8 mouse cellular contexts compared by ENCODE assay signal in the genomic region with DNA sequence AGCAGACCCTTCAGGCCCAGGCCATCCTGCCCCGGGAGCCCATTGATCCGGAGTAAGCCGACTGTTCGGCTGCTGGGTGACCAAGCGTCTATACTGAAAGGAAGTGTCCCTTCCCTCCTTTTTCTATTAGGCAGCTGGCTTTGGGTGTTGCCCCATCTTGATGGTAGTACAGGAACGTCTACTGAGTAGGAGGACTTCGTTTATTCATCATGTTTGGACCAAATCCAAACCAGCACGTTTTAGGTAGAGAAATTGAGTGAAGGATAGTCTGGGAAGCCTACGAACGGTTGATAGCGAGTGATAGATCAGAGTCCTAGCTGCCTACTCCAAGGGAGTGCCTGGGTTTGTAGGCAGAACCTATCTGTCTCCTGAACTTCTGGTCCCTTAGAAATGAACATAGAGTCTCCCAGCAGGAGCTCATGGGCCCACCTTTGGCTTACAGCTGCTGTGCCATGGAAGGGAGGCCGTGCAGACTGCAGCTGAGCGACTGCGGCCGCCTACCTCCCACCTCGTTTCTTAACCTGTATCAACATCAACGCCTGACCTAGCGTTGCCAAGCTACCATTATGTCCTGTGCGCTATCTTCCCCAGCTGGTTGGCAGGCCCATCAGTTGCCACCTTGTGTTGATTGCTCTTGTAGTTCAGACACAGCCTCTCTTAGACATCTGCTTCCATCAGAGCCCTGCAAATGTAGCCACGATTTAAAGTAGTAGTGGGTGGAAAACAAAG. TPM values are rescaled to one million over a fixed set of nuclear protein-coding genes. Genes with fewer than 3 reads are reported as not detected.
DNase-seq lines count a peak whose midpoint lies in the region; ATAC-seq and TF ChIP-seq lines count a peak whose summit lies in the region.

No protein-coding gene starts in this region.

- peak overlapping the region; percentile 70 for H3K4me2 ChIP-seq in hindbrain, embryonic 13.5 days
- peak overlapping the region; percentile 66 for H3K4me2 ChIP-seq in midbrain, embryonic 12.5 days (replicated peaks)

- no peak for TF ChIP-seq CTCF in kidney, adult 2 months (conservative IDR thresholded peaks at IDR 0.05; ENCODE audit: insufficient read depth, insufficient read length, low read depth, low read length)

- peaks cover 29% of the 10 kb centered on the region for H3K4me1 ChIP-seq in kidney, adult 2 months (ENCODE audit: control insufficient read depth, insufficient read depth, low read length)
- peaks cover 21% of the 10 kb centered on the region for H3K4me1 ChIP-seq in brown adipose tissue, adult 24 weeks (ENCODE audit: control insufficient read depth, insufficient read depth, insufficient read length, low read length)
- peaks cover 45% of the 10 kb centered on the region for H3K4me1 ChIP-seq in hindbrain, embryonic 13.5 days (replicated peaks)
- peaks cover 43% of the 10 kb centered on the region for H3K4me1 ChIP-seq in midbrain, embryonic 12.5 days

- no peak for TF ChIP-seq POLR2A in kidney, adult 2 months (IDR thresholded peaks at IDR 0.05; ENCODE audit: low read depth, low read length)

- peak overlapping the region; percentile 82 for H3K9ac ChIP-seq in hindbrain, embryonic 13.5 days
- H3K9ac ChIP-seq in midbrain, embryonic 12.5 days (replicated peaks): peak overlapping the region; percentile 60

- no peak for DNase-seq in kidney, adult 2 months
- no peak for DNase-seq in kidney, adult 9 months
- no peak for DNase-seq in gastrocnemius, postnatal 14 days
- no peak for DNase-seq in ovary, postnatal 10 days (ENCODE audit: low spot score)
- DNase-seq in layer of hippocampus, postnatal 10 days (ENCODE audit: low spot score in 2 of 2): no peak

- peak overlapping the region; percentile 74 for H3K4me3 ChIP-seq in kidney, adult 2 months (ENCODE audit: insufficient read depth, low read depth, low read length)
- H3K4me3 ChIP-seq in brown adipose tissue, adult 24 weeks (ENCODE audit: insufficient read depth, low read depth, low read length): peak overlapping the region; percentile 97
- H3K4me3 ChIP-seq in hindbrain, embryonic 13.5 days: peak overlapping the region; percentile 72
- H3K4me3 ChIP-seq in midbrain, embryonic 12.5 days: peak overlapping the region; percentile 78

- H3K27me3 ChIP-seq in kidney, adult 2 months (replicated peaks; ENCODE audit: control insufficient read depth, insufficient read depth, low read length): no peaks in the 10 kb centered on the region
- H3K27me3 ChIP-seq in hindbrain, embryonic 13.5 days: peaks cover 7% of the 10 kb centered on the region; the same call in 1 of the 2 replicates
- H3K27me3 ChIP-seq in midbrain, embryonic 12.5 days: peaks cover 20% of the 10 kb centered on the region

- intact Hi-C loops in gastrocnemius, postnatal 14 days (cut with DNase I; ENCODE audit: low total_unique reads): no loop called here

- no peaks in the 10 kb centered on the region for H3K36me3 ChIP-seq in kidney, adult 2 months (ENCODE audit: control insufficient read depth, insufficient read depth, low read length)
- no peaks in the 10 kb centered on the region for H3K36me3 ChIP-seq in hindbrain, embryonic 13.5 days
- H3K36me3 ChIP-seq in midbrain, embryonic 12.5 days: no peaks in the 10 kb centered on the region

- H3K27ac ChIP-seq in kidney, adult 2 months (ENCODE audit: insufficient read depth, low read depth, low read length): peak overlapping the region; percentile 44; the same call in 1 of the 2 replicates
- H3K27ac ChIP-seq in brown adipose tissue, adult 24 weeks (replicated peaks; ENCODE audit: low read depth, low read length): 0 out of 2 replicates have a peak overlapping the region, but pooled peaks have one; percentile 35
- H3K27ac ChIP-seq in hindbrain, embryonic 13.5 days: peak overlapping the region; percentile 94
- peak overlapping the region; percentile 87 for H3K27ac ChIP-seq in midbrain, embryonic 12.5 days (replicated peaks)

- no peaks in the 10 kb centered on the region for H3K9me3 ChIP-seq in hindbrain, embryonic 13.5 days
- H3K9me3 ChIP-seq in midbrain, embryonic 12.5 days: no peaks in the 10 kb centered on the region

- whole genome bisulfite sequencing in kidney, adult 2 months: 45% methylated on average over 20 of the region's 20 CpGs
- 50% methylated on average over 20 of the region's 20 CpGs for WGBS in hindbrain, embryonic 13.5 days
- 51% methylated on average over 20 of the region's 20 CpGs for WGBS in midbrain, embryonic 12.5 days

- ATAC-seq in hindbrain, embryonic 13.5 days (ENCODE audit: low FRiP score): no peak
- ATAC-seq in midbrain, embryonic 12.5 days (ENCODE audit: low FRiP score, low read depth): no peak

RNA-seq across cellular contexts. Expression of a gene that starts 1.0 kb away (rescaled TPM):
- polyA plus RNA-seq in kidney, adult 2 months (2012; rRNA removed): 36.6 and 42.6 TPM in 2 replicates
- polyA plus RNA-seq in brown adipose tissue, adult 24 weeks (2012; ENCODE audit: insufficient read depth, insufficient read length, missing spikeins): 25.5 and 29.2 TPM in 2 replicates
- polyA plus RNA-seq in hindbrain, embryonic 13.5 days (2015; fragmentation: Nextera tagmentation; extraction: Ambion mirVana): 14.9 and 15.8 TPM in 2 replicates
- 14.6 and 16.7 TPM in 2 replicates for polyA plus RNA-seq in midbrain, embryonic 12.5 days (2016; fragmentation: Nextera tagmentation; extraction: Ambion mirVana)
- 10 to 100 TPM; 25.7 to 26.0 TPM for total RNA-seq in gastrocnemius, postnatal 14 days (2021)
- total RNA-seq in layer of hippocampus, postnatal 10 days (2021): 1 to 10 TPM; 8.3 to 9.6 TPM

RNA-seq across cellular contexts. Expression of a gene that starts 2.8 kb away (rescaled TPM):
- 161 and 199 TPM in 2 replicates for polyA plus RNA-seq in kidney, adult 2 months (2012; rRNA removed)
- polyA plus RNA-seq in brown adipose tissue, adult 24 weeks (2012; ENCODE audit: insufficient read depth, insufficient read length, missing spikeins): 54.5 and 68.2 TPM in 2 replicates
- polyA plus RNA-seq in hindbrain, embryonic 13.5 days (2015; fragmentation: Nextera tagmentation; extraction: Ambion mirVana): 22.4 and 26.5 TPM in 2 replicates
- polyA plus RNA-seq in midbrain, embryonic 12.5 days (2016; fragmentation: Nextera tagmentation; extraction: Ambion mirVana): 27.6 and 29.9 TPM in 2 replicates
- total RNA-seq in gastrocnemius, postnatal 14 days (2021): 10 to 100 TPM; 57.0 to 60.7 TPM
- 10 to 100 TPM; 41.7 to 53.5 TPM for total RNA-seq in layer of hippocampus, postnatal 10 days (2021)

RNA-seq across cellular contexts. Expression of a gene that starts 5.1 kb away (rescaled TPM):
- polyA plus RNA-seq in kidney, adult 2 months (2012; rRNA removed): 0.65 and 0.75 TPM in 2 replicates
- polyA plus RNA-seq in brown adipose tissue, adult 24 weeks (2012; ENCODE audit: insufficient read depth, insufficient read length, missing spikeins): 0.40 and 0.54 TPM in 2 replicates
- polyA plus RNA-seq in hindbrain, embryonic 13.5 days (2015; fragmentation: Nextera tagmentation; extraction: Ambion mirVana): 0.23 and 0.98 TPM in 2 replicates
- polyA plus RNA-seq in midbrain, embryonic 12.5 days (2016; fragmentation: Nextera tagmentation; extraction: Ambion mirVana): 0.45 and 0.80 TPM in 2 replicates
- under 1 TPM; 0.14 to 0.22 TPM for total RNA-seq in gastrocnemius, postnatal 14 days (2021)
- total RNA-seq in layer of hippocampus, postnatal 10 days (2021): under 1 TPM in 1 of 2 experiments, not detected in 1; 0.21 TPM

RNA-seq across cellular contexts. Expression of a gene that starts 26.4 kb away (rescaled TPM):
- 38.9 and 46.2 TPM in 2 replicates for polyA plus RNA-seq in kidney, adult 2 months (2012; rRNA removed)
- 6.1 and 6.8 TPM in 2 replicates for polyA plus RNA-seq in brown adipose tissue, adult 24 weeks (2012; ENCODE audit: insufficient read depth, insufficient read length, missing spikeins)
- polyA plus RNA-seq in hindbrain, embryonic 13.5 days (2015; fragmentation: Nextera tagmentation; extraction: Ambion mirVana): 58.9 TPM in 2 replicates
- 55.2 TPM in 2 replicates for polyA plus RNA-seq in midbrain, embryonic 12.5 days (2016; fragmentation: Nextera tagmentation; extraction: Ambion mirVana)
- total RNA-seq in gastrocnemius, postnatal 14 days (2021): 1 to 10 TPM; 4.1 to 4.7 TPM
- total RNA-seq in layer of hippocampus, postnatal 10 days (2021): 10 to 100 TPM; 50.7 to 55.1 TPM

RNA-seq across cellular contexts. Expression of a gene that starts 42.9 kb away (rescaled TPM):
- polyA plus RNA-seq in kidney, adult 2 months (2012; rRNA removed): 1.3 and 1.9 TPM in 2 replicates
- polyA plus RNA-seq in brown adipose tissue, adult 24 weeks (2012; ENCODE audit: insufficient read depth, insufficient read length, missing spikeins): 0.67 TPM in 1 of 2 replicates, not detected in the other
- 0.39 and 0.65 TPM in 2 replicates for polyA plus RNA-seq in hindbrain, embryonic 13.5 days (2015; fragmentation: Nextera tagmentation; extraction: Ambion mirVana)
- 0.27 and 0.45 TPM in 2 replicates for polyA plus RNA-seq in midbrain, embryonic 12.5 days (2016; fragmentation: Nextera tagmentation; extraction: Ambion mirVana)
- total RNA-seq in gastrocnemius, postnatal 14 days (2021): under 1 TPM; 0.16 to 0.43 TPM
- total RNA-seq in layer of hippocampus, postnatal 10 days (2021): under 1 TPM; 0.11 to 0.78 TPM

Comparison
In these comparisons a context has a peak if more than half of its experiments do, and no peak if none do; other contexts are left out.
1. H3K27ac ChIP-seq: peak in every context shown above with its lines; median percentile 94 in hindbrain, embryonic 13.5 days; 87 in midbrain, embryonic 12.5 days; 44 in kidney, adult 2 months; 35 in brown adipose tissue, adult 24 weeks.